ENCODE assay signal across 1 mouse cellular context in the genomic region with DNA sequence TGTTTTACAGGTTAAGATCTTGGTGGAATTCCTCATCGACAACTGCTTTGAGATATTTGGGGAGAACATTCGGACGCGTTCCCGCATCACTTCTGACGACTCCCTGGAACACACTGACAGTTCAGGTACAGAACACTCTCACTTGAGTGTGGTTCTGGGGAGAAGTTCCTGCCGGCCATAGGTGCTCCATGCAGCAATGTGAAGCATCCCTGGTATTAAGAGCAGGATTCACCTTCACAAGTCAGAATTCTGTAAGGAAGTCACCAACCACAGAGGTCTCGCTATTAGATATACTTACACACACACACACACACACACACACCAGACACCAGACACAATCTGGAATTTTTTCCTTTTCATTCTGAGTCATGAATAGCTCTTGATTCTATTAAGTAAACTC. TPM values are rescaled to one million over a fixed set of nuclear protein-coding genes. Genes with fewer than 3 reads are reported as not detected.
"Had no signal": no experiment of that assay in that cellular context is flagged by ENCODE, and none has a peak within 500 bp of the region (broad histone marks: within the 10 kb centered on the region; RNA-seq: fewer than 3 reads in every experiment).

No protein-coding gene starts in this region.

RNA-seq across cellular contexts. Expression of gene Tagap, which starts 6.3 kb away (rescaled TPM):
- polyA plus RNA-seq: erythroblast, embryonic 14.5 days had no signal
